Mouse (Mus musculus) liver, embryonic 14.5 days (tissue): ENCODE measurements around the gene Btg2. TPM values are rescaled to one million over a fixed set of nuclear protein-coding genes. Genes with fewer than 3 reads are reported as not detected.
A peak's percentile ranks its signal among the peaks of the same experiment; 100 is the strongest.

ENCODE experiments used
- ATAC-seq: fragments of 200-750 bp; cut with Nextera tagmentation; 2 replicates; pipeline ENCODE4 v1.8.0; 2017; ENCODE audit warnings: moderate number of reproducible peaks, mild to moderate bottlenecking, moderate library complexity; ENCODE audit not compliant: insufficient read depth
- DNase-seq, 3 experiments: peaks; one replicate each; pipeline ENCODE4 v3.0.0-alpha.2; 2012 to 2013; ENCODE audit warnings: low read depth in 3 of 3, low spot score in 3 of 3
- H3K27ac ChIP-seq: fragments of 300-500 bp; sonication (generic); 2 replicates; pipeline ENCODE4 v1.5.1; 2014; ENCODE audit warnings: moderate library complexity, mild to moderate bottlenecking, control low read depth, inconsistent platforms
- H3K27me3 ChIP-seq: fragments of 300-500 bp; sonication (generic); 2 replicates; pipeline ENCODE4 v1.6.1; 2014; ENCODE audit warnings: mild to moderate bottlenecking, low read length, moderate library complexity; ENCODE audit not compliant: control insufficient read depth, insufficient read depth
- H3K36me3 ChIP-seq: fragments of 300-500 bp; sonication (generic); replicated peaks from 2 replicates; pipeline ENCODE4 v1.6.1; 2014; ENCODE audit warnings: low read depth; ENCODE audit not compliant: control insufficient read depth, insufficient read depth
- H3K4me1 ChIP-seq, 2 experiments: fragments of 200-500 bp in 1 of 2; fragments of 300-500 bp in 1 of 2; sonication (generic) in 1 of 2; replicated peaks; 2 replicates each; pipeline ENCODE4 v1.6.1; 2012 to 2014; ENCODE audit warnings: antibody characterized with exemption in 1 of 2, inconsistent platforms in 1 of 2, low read length in 1 of 2; ENCODE audit not compliant: control insufficient read depth in 2 of 2, insufficient read depth in 2 of 2
- H3K4me2 ChIP-seq: fragments of 300-500 bp; sonication (generic); 2 replicates; pipeline ENCODE4 v1.6.1; 2014; ENCODE audit warnings: low read depth, mild to moderate bottlenecking, control low read depth, moderate library complexity
- H3K4me3 ChIP-seq, 2 experiments: fragments of 200-500 bp in 1 of 2; fragments of 300-500 bp in 1 of 2; sonication (generic) in 1 of 2; 2 replicates each; pipeline ENCODE4 v1.5.1; 2012 to 2014; ENCODE audit warnings: low read depth in 2 of 2, low read length in 2 of 2, mild to moderate bottlenecking in 2 of 2, control low read depth in 1 of 2, inconsistent platforms in 1 of 2, moderate library complexity in 1 of 2; ENCODE audit not compliant: insufficient read depth in 1 of 2
- H3K9ac ChIP-seq: fragments of 300-500 bp; sonication (generic); replicated peaks from 2 replicates; pipeline ENCODE4 v1.6.1; 2014; ENCODE audit warnings: mild to moderate bottlenecking, control low read depth, moderate library complexity
- H3K9me3 ChIP-seq: fragments of 300-500 bp; sonication (generic); 2 replicates; pipeline ENCODE4 v1.6.1; 2016; ENCODE audit warnings: low read length, mixed read lengths; ENCODE audit not compliant: control insufficient read depth
- CTCF ChIP-seq: IDR thresholded peaks from 2 replicates; pipeline ENCODE4 v1.5.1; 2016; ENCODE audit warnings: antibody characterized with exemption, low read depth, control low read depth
- EP300 ChIP-seq: IDR thresholded peaks from 2 replicates; pipeline ENCODE4 v1.6.1; 2016; ENCODE audit warnings: antibody characterized with exemption, low read depth
- WGBS: fragments of 180-500 bp; shearing (Covaris S2); extraction: QIAGEN DNeasy Blood & Tissue Kit; methylation state at CpG from one replicate; pipeline ENCODE4 v1.1.7; 2014; ENCODE audit not compliant: insufficient replicate concordance; 5-methylcytosine and 5-hydroxymethylcytosine counted together
- polyA plus RNA-seq, 2 experiments: library from polyadenylated mRNA; depleted of rRNA in 1 of 2; stranded (reverse) in 1 of 2; unstranded in 1 of 2; fragments of >200 nt; fragmentation: Nextera tagmentation in 1 of 2; extraction: Ambion mirVana in 1 of 2; gene quantifications; 2 replicates each; pipeline versions ENCODE4 v1.2.1 to v1.2.3; 2012 to 2014

The Btg2 gene
- polyA plus RNA-seq, 2 experiments, result 45.3 to 78.2 TPM

DNA sequence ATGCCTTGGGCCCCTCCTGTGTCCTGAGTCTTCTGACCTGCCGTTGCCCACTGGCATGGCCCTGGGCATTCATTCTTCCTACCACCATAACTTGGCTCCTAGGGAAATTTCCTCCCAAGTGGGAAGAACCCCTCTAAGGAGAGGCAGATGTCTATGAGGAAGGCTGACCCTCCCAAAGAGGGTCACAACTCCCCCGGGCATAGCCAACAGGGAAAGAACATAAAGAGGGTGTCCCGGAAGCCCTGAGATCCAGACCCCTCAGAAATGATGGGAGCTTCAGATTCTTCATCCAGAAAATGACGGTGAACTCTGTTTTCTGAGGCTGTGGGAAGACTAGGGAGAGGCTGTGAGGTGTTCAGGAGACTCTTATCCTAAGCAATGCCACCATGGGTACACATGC lies 16.8 kb upstream of the Btg2 start:
- Histone ChIP-seq H3K4me1 (peaks cover 76 to 80% of the 10 kb centered on the region in 2 experiments), H3K4me2 (no peak overlapping the region), H3K9ac (no peak overlapping the region), H3K36me3 (no peaks in the 10 kb centered on the region), H3K27ac (no peak overlapping the region), H3K4me3 (no peak overlapping the region), H3K9me3 (no peaks in the 10 kb centered on the region), H3K27me3 (no peaks in the 10 kb centered on the region)
- TF ChIP-seq EP300, result no peak
- no peak for TF ChIP-seq CTCF
- 82% methylated on average over 4 of the region's 4 CpGs for WGBS
- ATAC-seq (no peak), DNase-seq (no peak)

DNA sequence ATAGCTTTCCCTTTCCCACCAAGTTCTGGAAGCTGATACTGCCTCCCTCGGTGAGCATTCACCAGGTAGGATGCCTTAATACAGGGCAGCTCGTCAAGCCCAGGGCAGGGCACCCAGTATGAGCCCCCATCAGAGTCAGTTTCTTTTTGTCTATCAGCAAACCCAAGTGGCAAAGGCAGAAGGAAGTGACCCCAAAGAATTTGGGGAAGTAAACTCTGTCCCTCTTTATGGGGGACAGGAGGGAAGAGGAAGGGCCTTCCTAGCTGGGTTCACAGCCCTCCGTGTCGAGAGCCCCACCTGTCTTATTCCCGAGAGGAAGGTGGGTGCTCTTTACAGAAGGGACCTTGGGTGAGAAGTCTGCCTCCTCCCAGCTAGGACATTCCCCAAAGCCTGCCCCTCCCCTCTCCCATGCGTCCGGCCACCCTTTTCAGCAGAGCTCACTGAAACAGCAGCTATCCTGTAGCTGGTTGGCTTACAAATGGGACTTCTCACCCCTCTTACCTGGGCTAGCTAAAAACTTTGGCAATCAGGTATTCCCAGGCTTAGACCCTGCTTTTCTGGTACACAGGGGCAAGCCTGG lies 16.2 kb upstream of the Btg2 start:
- ATAC-seq, result no peak
- Histone ChIP-seq H3K27me3 (no peaks in the 10 kb centered on the region), H3K27ac (no peak overlapping the region), H3K4me1 (peaks cover 70 to 74% of the 10 kb centered on the region in 2 experiments), H3K9ac (no peak overlapping the region), H3K4me3 (no peak overlapping the region), H3K4me2 (no peak overlapping the region; the same call in 1 of the 2 replicates), H3K36me3 (no peaks in the 10 kb centered on the region), H3K9me3 (no peaks in the 10 kb centered on the region)
- TF ChIP-seq EP300 (no peak), CTCF (no peak)
- 31% methylated on average over 7 of the region's 7 CpGs for WGBS
- DNase-seq, result no peak

DNA sequence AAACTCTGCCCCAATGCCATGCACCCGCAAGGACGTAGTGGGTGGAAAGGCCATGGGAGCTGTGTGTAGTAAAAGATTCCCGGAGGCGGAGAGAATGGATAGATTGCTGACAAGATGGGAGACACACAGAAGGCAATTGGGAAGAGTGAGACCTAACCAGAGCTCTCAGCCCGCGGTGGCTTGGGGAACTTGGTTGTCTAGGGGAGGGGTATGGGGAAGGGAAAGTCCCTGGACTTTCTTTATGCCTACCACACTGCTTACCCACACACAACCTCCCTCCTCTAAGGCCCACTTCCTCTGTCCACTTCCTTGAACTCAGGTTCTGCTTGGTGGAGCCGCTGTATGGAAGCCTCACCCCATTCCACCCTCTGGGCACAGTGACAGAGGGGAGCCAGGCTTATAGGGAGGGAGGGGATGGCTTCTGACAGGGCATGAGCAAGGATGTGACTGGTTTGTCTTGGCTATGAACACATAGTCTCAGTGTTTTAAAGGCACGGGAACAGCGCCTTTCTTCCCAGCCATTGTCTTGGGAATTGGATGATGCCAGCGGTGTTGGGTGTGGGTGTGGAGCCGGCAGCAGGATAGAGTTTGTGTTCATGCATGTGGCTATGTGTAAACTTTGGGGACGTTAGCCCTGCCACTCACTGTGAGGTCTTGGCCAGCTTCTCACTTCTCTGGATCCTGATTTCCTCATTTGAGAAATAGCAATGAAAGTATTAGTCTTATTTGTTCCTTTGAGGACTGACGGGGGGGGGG lies 15.0 kb upstream of the Btg2 start:
- Histone ChIP-seq H3K27ac (peak overlapping the region; percentile 99), H3K4me3 (peak overlapping the region; percentile 64 to 67), H3K4me2 (peak overlapping the region; percentile 99), H3K36me3 (no peaks in the 10 kb centered on the region), H3K9me3 (no peaks in the 10 kb centered on the region), H3K4me1 (peaks cover 67 to 71% of the 10 kb centered on the region in 2 experiments), H3K9ac (peak overlapping the region; percentile 84), H3K27me3 (no peaks in the 10 kb centered on the region)
- DNase-seq (no peak), ATAC-seq (no peak)
- WGBS, result 44% methylated on average over 13 of the region's 13 CpGs
- TF ChIP-seq EP300 (no peak), CTCF (no peak)

DNA sequence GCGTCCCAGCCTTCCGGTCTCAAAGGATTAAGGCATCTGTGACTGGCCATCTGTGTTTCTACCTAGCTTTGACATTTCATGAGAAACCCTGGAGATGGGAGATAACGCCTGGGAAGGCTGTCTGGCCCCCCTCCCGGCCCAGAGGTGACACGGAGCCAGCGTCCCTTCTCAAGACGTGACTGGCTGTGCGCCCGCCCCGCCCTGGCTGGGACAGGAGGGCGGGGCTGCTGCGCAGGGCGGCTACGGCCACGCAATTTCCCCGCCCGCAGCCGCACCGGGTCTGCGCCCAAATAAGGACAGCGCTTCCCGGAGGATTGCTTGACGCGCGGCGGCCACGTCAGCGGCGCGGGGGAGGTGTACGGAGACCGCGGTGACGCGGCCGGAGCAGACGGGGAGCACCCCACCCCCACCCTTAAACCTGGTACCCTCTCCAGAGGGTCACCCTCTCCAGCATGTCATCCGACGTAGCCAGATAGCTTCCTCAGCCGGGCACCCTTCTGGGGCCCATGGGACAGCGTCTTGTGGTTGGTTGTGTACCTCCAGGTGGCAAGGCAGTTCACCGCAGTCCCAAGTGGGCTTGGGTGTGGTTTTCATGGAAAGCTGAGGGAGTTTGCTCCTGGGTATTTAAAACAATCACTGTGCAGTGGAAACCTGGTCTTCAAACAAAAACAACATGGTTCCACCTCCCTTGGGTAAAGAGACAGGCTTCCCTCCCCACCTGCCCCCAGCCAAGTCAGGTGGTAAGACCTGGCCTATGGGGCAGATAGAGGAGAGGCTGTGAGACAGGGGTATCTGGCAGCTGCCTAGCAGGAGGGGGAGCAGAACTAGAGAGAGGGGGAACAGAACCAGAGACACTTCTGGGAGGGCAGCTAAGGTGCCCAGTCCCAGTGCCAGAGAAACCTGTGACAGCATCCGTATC lies 14.2 kb upstream of the Btg2 start:
- H3K4me1 ChIP-seq, result peaks cover 65 to 69% of the 10 kb centered on the region in 2 experiments
- peak; percentile 90 for TF ChIP-seq EP300
- peak; percentile 23 for TF ChIP-seq CTCF
- H3K4me3 ChIP-seq, result peak overlapping the region; percentile 64 to 67

DNA sequence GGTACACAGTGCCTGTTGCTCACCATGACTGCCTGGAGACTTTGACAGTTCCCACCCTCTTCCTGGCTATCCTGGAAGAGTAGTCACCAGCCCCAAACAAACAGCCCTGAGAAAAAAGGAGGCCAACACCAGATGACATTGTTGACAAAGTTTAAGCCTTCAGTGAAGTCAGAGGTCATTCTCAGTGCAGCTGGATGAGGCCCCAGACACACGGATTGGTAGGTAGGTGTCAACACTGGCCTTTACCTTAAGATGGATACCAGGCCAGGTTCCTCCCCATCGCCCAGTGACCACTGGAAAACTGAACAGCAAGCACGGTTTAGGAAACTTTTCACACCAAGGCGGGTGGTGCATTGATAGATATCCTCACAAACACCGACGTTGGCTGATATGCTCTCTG lies 13.4 kb upstream of the Btg2 start:
- H3K27me3 ChIP-seq, result no peaks in the 10 kb centered on the region
- peak overlapping the region; percentile 99 for H3K27ac ChIP-seq
- H3K9me3 ChIP-seq, result no peaks in the 10 kb centered on the region
- 16% methylated on average over 6 of the region's 6 CpGs for WGBS
- peak overlapping the region; percentile 24 to 64 for H3K4me3 ChIP-seq
- no peaks in the 10 kb centered on the region for H3K36me3 ChIP-seq
- ATAC-seq, result no peak
- peaks cover 65 to 68% of the 10 kb centered on the region in 2 experiments for H3K4me1 ChIP-seq
- H3K9ac ChIP-seq, result peak overlapping the region; percentile 70
- TF ChIP-seq CTCF, result no peak
- no peak for TF ChIP-seq EP300
- DNase-seq, result no peak
- peak overlapping the region; percentile 99 for H3K4me2 ChIP-seq

More for the DNA sequence above, 14.2 kb upstream of the Btg2 start:
- H3K27ac ChIP-seq, result peak overlapping the region; percentile 99
- 2% methylated on average over 43 of the region's 43 CpGs for WGBS
- no peaks in the 10 kb centered on the region for H3K9me3 ChIP-seq
- H3K4me2 ChIP-seq, result peak overlapping the region; percentile 99
- H3K27me3 ChIP-seq, result no peaks in the 10 kb centered on the region
- H3K36me3 ChIP-seq, result no peaks in the 10 kb centered on the region
- H3K9ac ChIP-seq, result peak overlapping the region; percentile 84
- ATAC-seq (peak; percentile 96), DNase-seq (peak; percentile 93 to 96 (median 93))
